Mouse (Mus musculus) cerebral cortex, adult 2 months (tissue): ENCODE data around the gene Bdkrb2.

Source experiments
- WGBS: fragments of 180-500 bp; shearing (Covaris S2); methylation state at CpG from one replicate; pipeline ENCODE4 v1.1.7; 2018; 5-methylcytosine and 5-hydroxymethylcytosine counted together

Gene Bdkrb2

DNA sequence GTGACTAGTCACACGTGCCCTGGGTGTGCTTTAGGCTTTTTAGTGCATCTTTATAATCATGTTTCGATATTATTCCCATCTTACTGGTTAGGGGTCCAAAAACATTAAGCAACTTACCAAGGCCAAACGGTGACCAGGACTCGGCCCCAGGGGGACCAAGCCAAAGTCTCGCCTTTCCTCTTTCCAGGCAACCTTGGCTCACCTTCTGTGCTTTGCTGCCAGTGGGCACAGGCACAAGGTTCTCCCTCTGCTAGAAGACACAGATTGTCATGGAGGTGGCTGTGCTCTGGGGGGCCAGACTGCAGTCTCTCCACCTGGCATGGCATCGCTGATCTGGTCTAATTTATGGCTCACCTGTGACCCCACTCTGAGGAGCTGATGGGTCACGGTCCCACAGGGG, 27.8 kb downstream of the Bdkrb2 start:
- WGBS = 89% methylated on average over 7 of the region's 7 CpGs

GRCm38 (mm10) chr12:105592361-105592761, 29.3 kb downstream of the Bdkrb2 start:
- WGBS = 96% methylated on average over 23 of the region's 23 CpGs

DNA sequence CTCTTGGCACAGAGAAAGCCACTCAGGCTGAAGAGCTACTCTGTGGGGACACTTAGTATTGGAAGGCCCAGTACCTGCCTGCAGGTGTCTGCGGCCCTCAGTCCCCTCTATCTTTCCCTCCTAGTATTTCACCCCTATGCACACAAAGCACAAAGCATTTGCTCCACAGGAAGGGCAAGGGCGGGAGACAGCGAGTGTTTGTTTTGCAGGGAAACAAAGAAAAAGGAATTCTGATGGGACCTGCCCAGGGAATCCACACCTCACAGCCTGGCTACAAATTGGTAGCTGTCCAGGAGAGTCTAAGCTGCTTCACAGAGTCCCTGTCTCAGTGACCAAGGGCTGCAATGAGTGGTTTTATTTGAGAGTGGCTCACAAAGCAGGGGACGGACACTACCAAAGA, 30.4 kb downstream of the Bdkrb2 start:
- 75% methylated on average over 4 of the region's 4 CpGs for WGBS

DNA sequence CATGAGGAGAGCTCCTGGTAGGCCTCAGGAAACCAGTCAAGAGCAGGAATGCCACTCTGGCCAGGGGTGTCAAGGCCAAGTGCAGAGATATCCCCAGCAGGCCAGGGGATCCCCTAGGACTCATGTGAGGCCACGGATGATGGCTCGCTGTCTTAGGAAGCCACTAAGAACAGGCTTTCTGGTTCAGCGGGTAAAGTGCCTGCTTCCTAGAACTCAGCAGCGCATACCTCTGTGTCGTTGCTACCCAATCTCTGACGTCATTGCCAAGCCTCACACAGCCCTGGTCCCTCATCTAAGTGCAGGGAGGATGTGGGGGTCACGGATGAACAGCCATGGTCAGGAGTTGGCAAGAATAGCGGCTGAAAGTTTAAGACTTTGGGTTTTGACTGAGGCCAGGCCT, 34.1 kb downstream of the Bdkrb2 start:
- 94% methylated on average over 8 of the region's 8 CpGs for WGBS

- WGBS = 86% methylated on average over 10 of the region's 10 CpGs
Observed at GRCm38 (mm10) chr12:105598503-105598902, 35.5 kb downstream of the Bdkrb2 start.

DNA sequence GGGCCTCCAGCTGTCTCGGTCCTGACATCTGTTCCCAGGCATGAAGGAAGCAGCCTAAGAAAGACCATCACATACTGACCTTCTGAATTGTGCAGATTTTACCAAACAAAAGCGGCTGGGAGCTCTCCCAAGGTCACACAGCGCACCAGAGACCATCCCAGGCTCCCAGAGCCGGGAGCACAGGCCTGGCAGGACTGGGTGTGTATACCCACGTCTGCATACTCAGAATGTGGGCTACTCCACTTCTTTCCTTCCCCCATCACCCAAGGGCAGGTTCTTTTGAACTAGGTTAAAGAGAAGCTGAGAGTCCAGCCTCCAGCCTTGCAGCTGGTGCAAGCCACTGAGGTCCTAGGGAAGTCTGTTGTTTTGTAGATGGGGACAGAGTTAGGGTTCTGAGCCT, 36.1 kb downstream of the Bdkrb2 start:
- WGBS = 77% methylated on average over 5 of the region's 5 CpGs

- 48% methylated on average over 6 of the region's 6 CpGs for WGBS
Observed at GRCm38 (mm10) chr12:105601586-105601985, 38.6 kb downstream of the Bdkrb2 start.

DNA sequence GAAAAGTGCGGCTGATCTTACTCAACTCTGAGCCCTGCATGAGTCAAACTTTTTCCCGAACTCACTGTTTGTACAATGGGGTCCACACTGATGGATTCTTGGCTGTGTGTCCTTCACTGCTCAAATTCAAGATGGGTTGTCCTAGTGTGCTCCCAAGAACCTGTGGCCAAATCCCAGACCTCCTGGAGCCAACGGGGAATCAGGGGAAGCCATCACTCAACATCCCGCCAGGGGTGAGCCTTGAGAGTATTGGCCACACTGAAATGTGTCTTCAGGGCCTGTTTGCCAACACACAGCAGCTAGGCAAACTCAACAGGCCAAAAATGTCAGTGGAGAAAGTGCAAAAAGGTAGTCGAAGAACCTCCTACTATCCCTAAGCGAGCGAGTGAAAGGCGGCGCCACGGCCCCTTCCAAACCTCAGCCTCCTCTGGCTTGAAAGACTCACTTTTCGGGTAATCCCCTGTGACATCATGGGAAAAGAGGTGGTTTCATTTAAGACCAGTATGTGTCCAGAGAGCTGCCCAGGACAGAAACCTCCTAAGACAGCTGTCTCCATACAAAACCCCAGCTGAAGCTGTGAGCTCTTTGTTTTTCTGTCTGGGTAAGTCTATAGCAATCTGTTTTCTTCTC, 39.7 kb downstream of the Bdkrb2 start, which contains the start of gene Bdkrb1:
Gene Bdkrb1 (plus strand): TSS at position 505 of the 630 bp plus-strand sequence.
- WGBS = 89% methylated on average over 11 of the region's 11 CpGs

- 92% methylated on average over 11 of the region's 11 CpGs for WGBS
Observed at GRCm38 (mm10) chr12:105603904-105604303, 40.9 kb downstream of the Bdkrb2 start.

DNA sequence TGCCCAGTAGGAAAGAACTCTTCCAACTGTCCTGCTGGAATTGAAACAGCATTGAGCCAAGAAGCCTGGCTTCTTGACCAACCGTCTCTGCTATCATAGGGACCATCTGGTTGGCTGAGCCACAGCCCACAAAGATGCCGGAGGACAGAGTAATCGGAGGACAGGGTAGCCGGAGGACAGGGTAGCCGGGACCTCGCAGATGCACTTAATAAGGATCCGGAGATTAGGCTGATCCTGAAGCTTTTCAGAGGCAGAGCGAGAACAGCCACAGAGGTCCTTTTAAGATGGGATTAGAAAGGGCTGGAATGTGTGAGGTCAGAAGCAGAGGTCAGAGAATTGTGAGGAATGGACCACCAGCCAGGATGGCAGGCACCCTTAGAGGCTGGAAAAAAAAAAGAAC, 42.2 kb downstream of the Bdkrb2 start:
- 69% methylated on average over 8 of the region's 8 CpGs for WGBS

- WGBS = 83% methylated on average over 4 of the region's 4 CpGs
Observed at GRCm38 (mm10) chr12:105606881-105607280, 43.9 kb downstream of the Bdkrb2 start.

GRCm38 (mm10) chr12:105611045-105611444, 48.0 kb downstream of the Bdkrb2 start:
- 87% methylated on average over 2 of the region's 2 CpGs for WGBS

- WGBS = 10% methylated on average over 7 of the region's 7 CpGs
Observed at GRCm38 (mm10) chr12:105611748-105612147, 48.7 kb downstream of the Bdkrb2 start.

DNA sequence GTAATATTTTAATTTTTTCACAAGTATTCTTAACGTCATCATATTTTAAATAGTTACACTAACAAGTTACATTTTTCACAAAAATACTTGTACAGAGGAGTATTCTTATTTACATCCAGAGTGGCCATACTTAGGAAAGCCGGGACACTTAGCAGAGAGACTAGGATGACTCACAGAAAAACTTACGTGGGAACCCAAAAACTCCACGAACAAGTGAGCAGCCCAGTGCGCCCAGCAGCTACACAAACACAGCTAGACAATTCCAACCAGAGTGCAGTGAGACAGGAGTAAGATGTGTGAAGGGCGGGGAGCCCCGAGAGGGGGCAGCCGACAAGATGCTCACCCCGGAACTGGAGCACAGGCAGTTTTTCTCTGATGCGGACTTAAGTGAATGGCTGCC, 50.5 kb downstream of the Bdkrb2 start:
- 64% methylated on average over 10 of the region's 10 CpGs for WGBS

DNA sequence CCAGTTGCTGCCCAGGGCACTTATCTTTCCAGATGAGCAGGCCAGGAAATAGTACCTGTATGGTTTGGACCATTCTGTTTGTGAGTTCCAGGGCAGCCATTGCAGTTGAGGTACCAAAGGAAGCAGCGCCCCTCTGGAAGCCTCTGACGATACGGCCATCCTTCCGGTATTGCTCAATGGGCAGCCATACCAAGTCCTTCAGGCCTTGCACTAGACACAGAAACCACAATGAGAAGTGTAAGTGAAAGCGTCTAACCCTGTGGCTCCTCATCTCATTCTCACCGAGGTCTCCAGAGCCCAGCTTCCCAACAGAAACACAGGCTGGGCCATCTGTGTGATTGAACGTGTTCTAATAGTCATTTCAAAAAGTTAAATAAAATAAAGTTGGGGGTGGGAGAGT, 59.0 kb downstream of the Bdkrb2 start:
- WGBS = 91% methylated on average over 7 of the region's 7 CpGs

GRCm38 (mm10) chr12:105622981-105623539, 60.0 kb downstream of the Bdkrb2 start:
- 82% methylated on average over 12 of the region's 12 CpGs for WGBS

DNA sequence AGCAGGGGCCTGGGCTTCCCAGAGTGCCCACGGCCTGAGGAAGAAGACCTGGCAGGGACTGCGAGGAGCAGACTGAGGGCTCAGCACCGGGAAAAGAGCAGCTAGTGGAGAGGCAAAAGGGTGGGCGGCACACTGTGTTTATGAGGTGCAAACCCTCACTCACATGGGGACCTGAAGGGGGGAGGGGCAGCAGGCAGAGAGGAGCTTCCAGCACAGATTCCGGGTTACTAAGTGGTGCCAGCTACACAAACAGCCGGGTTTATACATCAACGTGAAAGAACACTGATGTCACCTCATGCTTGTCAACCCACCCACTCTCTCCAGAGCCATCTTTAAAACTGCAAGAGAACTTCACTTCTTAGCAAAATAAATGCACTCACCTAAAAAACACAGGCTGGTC, 62.8 kb downstream of the Bdkrb2 start:
- WGBS = 38% methylated on average over 7 of the region's 7 CpGs

DNA sequence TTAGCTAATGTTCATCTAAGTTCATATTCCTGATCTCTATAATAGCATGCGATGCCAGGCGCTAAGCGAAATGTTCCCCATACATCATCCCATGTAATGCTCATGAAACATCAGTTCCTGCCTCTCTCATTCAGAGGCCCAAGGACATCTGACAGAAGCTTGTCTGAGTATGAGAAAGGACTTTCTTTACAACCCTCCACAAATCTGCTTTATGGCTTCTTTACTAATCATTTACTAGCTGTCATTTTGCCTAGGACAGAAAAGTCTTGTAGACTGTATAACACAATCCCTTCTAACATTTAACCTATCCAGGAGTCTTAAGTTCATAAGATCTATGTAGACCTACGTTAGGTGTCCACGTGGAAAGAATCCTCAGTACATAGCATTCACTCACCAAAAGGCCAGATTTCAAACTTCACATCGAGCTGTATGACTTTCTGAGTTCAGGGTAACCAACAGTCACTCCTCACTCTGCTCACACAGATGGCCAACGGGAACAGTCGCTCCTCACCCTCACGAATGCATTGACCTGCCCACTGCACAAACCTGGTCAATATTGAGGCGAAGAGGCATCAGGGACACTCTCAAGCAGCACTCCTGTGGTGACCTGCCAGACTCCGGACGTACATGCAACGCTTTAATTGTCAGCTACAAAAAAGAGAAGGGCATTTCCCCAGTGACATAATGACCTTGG, 71.5 kb downstream of the Bdkrb2 start:
- 94% methylated on average over 13 of the region's 13 CpGs for WGBS

- WGBS = 85% methylated on average over 9 of the region's 9 CpGs
Observed at GRCm38 (mm10) chr12:105636551-105636950, 73.5 kb downstream of the Bdkrb2 start.

DNA sequence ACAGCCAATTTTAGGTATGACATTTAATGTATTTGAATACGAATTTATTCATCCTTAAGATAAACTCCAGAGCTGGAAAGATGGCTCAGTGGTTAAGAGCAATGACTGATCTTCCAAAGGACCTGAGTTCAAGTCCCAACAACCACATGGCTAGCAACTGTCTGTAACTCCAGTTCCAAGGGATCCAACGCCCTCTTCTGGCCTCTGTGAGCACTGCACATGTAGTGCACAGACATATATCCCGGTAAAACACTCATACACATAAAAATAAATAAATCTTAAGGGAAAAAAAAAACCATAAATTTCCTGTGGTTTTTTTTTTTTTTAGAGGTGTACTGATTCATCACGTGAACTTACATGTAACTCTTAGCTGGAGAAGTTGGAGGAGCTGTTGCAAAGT, 74.5 kb downstream of the Bdkrb2 start:
- WGBS = 70% methylated on average over 4 of the region's 4 CpGs

DNA sequence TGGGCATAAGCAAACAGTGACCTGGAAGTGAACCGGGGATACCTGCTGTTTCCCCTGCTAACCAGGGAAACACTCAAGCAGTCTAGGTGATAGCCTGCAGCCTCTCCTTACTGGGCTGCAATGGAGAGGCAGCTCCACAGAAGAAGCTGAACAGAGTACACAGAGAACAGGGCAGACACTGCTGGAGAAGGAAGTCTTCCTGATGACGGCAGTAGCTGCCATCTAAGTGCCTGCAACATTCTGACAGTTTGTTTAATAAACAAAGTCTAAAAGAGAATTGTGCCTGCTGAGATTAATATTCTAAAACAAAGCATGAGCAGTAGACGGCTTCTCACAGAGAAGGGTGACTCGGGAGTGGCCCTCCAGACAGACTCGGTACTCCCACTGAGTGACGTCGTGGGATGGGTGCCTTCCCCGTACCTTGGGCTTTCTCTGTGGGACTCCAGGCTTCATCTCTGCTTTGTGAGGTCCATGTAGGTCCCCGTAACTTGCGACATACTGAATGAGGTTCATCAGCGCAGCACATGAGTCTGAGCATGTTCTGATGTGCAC, 79.8 kb downstream of the Bdkrb2 start:
- WGBS = 85% methylated on average over 11 of the region's 11 CpGs
